Mouse (Mus musculus): Measurements from ENCODE around the gene Cnbp. TPM values are rescaled to one million over a fixed set of nuclear protein-coding genes. Genes with fewer than 3 reads are reported as not detected.

Cnbp gene
- polyA plus RNA-seq, 1 experiment from 2014 or later = 661 TPM

DNA sequence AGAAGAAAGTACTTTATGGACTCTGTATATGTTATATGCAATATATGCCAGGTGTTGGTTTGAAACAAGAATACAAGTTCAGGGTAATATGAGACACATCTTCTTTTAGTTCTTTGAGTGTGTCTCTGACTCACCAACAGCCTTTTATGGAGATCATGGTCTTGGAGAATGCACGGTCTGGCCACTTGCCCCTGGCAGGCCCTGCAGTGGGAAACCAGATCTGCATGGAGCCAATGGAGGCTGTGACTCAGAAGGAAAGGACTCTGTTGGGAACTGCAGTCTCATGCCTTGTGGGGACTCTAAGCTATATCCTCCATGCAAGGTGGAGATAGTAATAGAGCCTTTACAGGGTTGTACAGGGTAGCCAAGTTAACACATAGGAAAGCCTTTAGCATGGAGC lies 24.2 kb upstream of the Cnbp start:
- H3K4me3 ChIP-seq = no peak overlapping the region
- 52% methylated on average over 1 of the region's 1 CpGs for WGBS
- no peak overlapping the region for H3K9ac ChIP-seq
- ATAC-seq (replicated peaks; ENCODE audit: insufficient number of reproducible peaks, insufficient read depth, low FRiP score, low read depth) = no peak
- H3K36me3 ChIP-seq = no peaks in the 10 kb centered on the region
- H3K9me3 ChIP-seq (replicated peaks) = no peaks in the 10 kb centered on the region
- H3K4me2 ChIP-seq = no peak overlapping the region
- H3K4me1 ChIP-seq (replicated peaks) = 0 out of 2 replicates have a peak, but pooled peaks cover 3% of the 10 kb centered on the region
- no peaks in the 10 kb centered on the region for H3K27me3 ChIP-seq
- no peak overlapping the region for H3K27ac ChIP-seq

DNA sequence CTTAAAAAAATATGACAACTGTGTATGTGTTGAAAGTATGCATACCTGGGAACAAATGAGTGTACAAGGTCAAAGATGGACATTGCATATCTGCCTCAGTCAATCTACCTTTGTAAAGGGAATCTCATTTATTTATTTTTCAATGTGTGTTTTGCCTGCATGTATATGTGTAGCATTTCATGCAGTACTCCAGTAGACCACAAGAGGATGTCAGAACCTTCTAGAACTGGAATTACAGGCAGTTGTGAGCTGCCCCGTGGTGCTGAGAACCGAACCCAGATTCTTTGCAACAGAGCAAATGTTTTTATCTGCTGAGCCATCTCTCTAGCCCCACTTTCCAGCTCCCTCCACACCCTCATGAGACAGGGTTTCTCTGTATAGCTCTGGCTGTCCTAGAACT lies 23.1 kb upstream of the Cnbp start:
- no peaks in the 10 kb centered on the region for H3K27me3 ChIP-seq
- H3K4me2 ChIP-seq = no peak overlapping the region
- H3K4me3 ChIP-seq = no peak overlapping the region
- 83% methylated on average over 2 of the region's 2 CpGs for WGBS
- no peak overlapping the region for H3K27ac ChIP-seq
- H3K9me3 ChIP-seq (replicated peaks) = no peaks in the 10 kb centered on the region
- no peak for ATAC-seq (replicated peaks; ENCODE audit: insufficient number of reproducible peaks, insufficient read depth, low FRiP score, low read depth)
- H3K4me1 ChIP-seq (replicated peaks) = peaks cover 6% of the 10 kb centered on the region
- H3K9ac ChIP-seq = no peak overlapping the region
- no peaks in the 10 kb centered on the region for H3K36me3 ChIP-seq

DNA sequence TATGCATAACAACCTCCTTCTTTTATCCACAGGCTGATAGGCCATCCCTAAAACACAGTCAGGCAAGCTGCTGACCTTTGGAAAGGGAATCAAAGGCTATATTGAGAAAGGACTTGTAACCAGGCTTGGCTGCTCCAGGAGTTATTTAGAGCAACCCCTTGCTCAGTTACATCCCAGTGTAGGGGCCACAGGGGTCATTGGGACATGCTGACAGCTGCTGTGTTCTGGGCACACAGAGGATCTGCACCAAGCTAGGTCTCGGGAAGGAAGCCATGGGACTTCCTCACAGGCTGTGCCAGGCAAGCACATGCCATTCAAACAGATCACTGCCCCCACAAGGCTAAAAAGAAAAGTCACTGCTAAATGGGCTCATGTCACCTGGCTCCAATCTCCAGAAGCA lies 22.2 kb upstream of the Cnbp start:
- WGBS = 15% methylated on average over 1 of the region's 1 CpGs
- H3K4me1 ChIP-seq (replicated peaks) = peaks cover 10% of the 10 kb centered on the region
- no peaks in the 10 kb centered on the region for H3K36me3 ChIP-seq
- H3K9ac ChIP-seq = no peak overlapping the region
- H3K4me3 ChIP-seq = no peak overlapping the region
- no peak overlapping the region for H3K27ac ChIP-seq
- ATAC-seq (replicated peaks; ENCODE audit: insufficient number of reproducible peaks, insufficient read depth, low FRiP score, low read depth) = no peak
- no peaks in the 10 kb centered on the region for H3K27me3 ChIP-seq
- no peaks in the 10 kb centered on the region for H3K9me3 ChIP-seq (replicated peaks)
- H3K4me2 ChIP-seq = no peak overlapping the region

DNA sequence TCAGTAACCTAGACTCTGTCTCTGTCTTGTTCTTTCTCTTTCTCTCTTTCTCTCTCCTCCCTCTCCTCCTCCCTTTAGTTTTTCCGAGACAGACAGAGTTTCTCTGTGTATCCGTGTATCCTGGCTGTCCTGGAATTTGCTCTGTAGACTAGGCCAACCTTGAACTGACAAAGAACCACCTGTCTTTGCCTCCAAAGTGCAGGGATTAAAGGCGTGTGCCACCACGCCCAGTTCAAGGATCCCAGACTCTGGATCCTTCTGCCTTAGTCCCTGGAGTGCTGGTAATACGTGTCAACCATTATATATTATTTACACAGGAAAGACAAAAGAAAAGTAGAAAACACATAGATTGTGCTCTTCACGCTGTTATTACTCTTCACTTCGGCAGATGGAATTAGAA lies 20.3 kb upstream of the Cnbp start:
- Histone ChIP-seq H3K9me3 (replicated peaks) (no peaks in the 10 kb centered on the region), H3K4me3 (no peak overlapping the region), H3K9ac (no peak overlapping the region), H3K27ac (no peak overlapping the region), H3K27me3 (no peaks in the 10 kb centered on the region), H3K4me2 (no peak overlapping the region), H3K4me1 (replicated peaks) (peaks cover 10% of the 10 kb centered on the region), H3K36me3 (no peaks in the 10 kb centered on the region)
- no peak for ATAC-seq (replicated peaks; ENCODE audit: insufficient number of reproducible peaks, insufficient read depth, low FRiP score, low read depth)
- WGBS = 87% methylated on average over 7 of the region's 7 CpGs

DNA sequence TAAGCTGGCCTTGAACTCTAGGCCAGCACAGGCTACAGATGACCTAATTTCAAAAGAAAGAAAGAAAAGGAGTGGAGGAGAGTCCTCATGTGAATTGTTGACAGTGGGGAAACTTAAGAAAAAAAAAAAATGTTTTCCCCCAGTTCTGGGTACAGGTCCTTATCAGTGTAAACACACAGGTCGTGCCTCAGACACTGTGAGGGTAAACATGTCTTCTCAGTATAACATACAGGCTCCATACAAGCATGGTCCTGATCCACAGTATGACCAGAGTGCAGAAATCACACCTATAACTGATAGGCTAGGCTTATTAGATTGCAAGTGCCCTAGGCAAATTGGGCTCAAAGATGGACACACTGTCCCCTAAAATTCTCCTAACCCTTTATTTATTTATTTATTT lies 19.5 kb upstream of the Cnbp start:
- Histone ChIP-seq H3K4me1 (replicated peaks) (peaks cover 10% of the 10 kb centered on the region), H3K9me3 (replicated peaks) (no peaks in the 10 kb centered on the region), H3K27ac (no peak overlapping the region), H3K9ac (no peak overlapping the region), H3K4me2 (no peak overlapping the region), H3K27me3 (no peaks in the 10 kb centered on the region), H3K36me3 (no peaks in the 10 kb centered on the region), H3K4me3 (no peak overlapping the region)
- WGBS = 65% methylated on average over 1 of the region's 1 CpGs
- ATAC-seq (replicated peaks; ENCODE audit: insufficient number of reproducible peaks, insufficient read depth, low FRiP score, low read depth) = no peak

DNA sequence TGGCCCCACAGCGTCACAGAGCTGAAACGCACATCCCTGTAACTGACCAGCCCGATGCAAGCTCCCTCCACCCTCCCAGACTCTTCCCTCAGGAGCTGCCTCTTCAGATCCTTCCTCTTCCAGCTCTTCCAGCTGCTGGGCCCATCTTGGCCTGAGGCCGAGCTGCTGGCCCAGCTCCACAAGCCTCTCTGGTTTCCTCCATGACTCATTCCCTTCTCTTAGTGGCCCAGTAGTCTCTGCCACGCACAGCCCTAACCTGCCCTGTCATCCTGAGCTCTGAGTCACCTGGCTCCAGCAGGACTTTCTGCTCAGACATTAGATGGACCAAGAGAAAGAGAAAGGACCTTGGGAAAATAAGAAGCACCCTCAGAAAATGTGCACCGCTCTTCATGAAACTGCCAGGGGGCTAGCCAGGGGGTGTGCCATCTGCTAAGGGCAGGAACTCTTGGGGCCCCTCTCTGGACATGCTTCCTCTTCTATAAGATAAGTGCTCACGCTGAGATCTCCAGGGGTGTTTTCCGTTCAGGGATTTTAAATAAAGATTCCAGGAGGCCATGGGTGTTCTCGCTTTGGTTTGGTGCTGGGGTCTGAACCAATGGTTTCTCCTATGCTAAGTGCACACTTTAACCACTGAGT lies 18.1 kb upstream of the Cnbp start:
- no peak overlapping the region for H3K4me3 ChIP-seq
- peak overlapping the region; percentile 37; the same call in 1 of the 2 replicates for H3K27ac ChIP-seq
- WGBS = 50% methylated on average over 9 of the region's 9 CpGs
- peaks cover 10% of the 10 kb centered on the region for H3K4me1 ChIP-seq (replicated peaks)
- H3K9me3 ChIP-seq (replicated peaks) = no peaks in the 10 kb centered on the region
- H3K27me3 ChIP-seq = no peaks in the 10 kb centered on the region
- H3K36me3 ChIP-seq = no peaks in the 10 kb centered on the region
- ATAC-seq (replicated peaks; ENCODE audit: insufficient number of reproducible peaks, insufficient read depth, low FRiP score, low read depth) = peak; percentile 84
- H3K9ac ChIP-seq = no peak overlapping the region
- peak overlapping the region; percentile 21 for H3K4me2 ChIP-seq

DNA sequence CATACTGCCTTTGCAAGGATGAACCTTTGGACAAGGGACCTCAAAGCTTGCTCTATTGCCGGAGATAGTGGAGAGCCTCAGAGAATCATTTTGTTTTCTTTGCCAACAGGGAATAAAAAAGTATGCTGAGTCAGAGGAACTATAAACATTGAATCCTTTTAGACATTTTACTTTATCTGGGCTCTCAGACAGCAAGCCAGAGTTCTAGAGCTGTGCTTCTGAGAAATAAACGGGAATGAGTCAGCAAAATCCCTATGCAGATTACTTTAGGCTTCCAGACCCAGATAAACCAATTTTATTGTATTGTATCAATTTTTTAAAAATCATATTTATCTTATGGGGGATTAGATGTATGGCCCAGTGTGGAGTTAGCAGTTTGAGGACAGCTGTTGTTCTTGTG lies 16.4 kb upstream of the Cnbp start:
- Histone ChIP-seq H3K4me3 (no peak overlapping the region), H3K9ac (no peak overlapping the region), H3K36me3 (no peaks in the 10 kb centered on the region), H3K4me2 (no peak overlapping the region), H3K9me3 (replicated peaks) (no peaks in the 10 kb centered on the region), H3K27me3 (no peaks in the 10 kb centered on the region), H3K27ac (no peak overlapping the region), H3K4me1 (replicated peaks) (peaks cover 7% of the 10 kb centered on the region)
- WGBS = 56% methylated on average over 2 of the region's 2 CpGs
- ATAC-seq (replicated peaks; ENCODE audit: insufficient number of reproducible peaks, insufficient read depth, low FRiP score, low read depth) = no peak

DNA sequence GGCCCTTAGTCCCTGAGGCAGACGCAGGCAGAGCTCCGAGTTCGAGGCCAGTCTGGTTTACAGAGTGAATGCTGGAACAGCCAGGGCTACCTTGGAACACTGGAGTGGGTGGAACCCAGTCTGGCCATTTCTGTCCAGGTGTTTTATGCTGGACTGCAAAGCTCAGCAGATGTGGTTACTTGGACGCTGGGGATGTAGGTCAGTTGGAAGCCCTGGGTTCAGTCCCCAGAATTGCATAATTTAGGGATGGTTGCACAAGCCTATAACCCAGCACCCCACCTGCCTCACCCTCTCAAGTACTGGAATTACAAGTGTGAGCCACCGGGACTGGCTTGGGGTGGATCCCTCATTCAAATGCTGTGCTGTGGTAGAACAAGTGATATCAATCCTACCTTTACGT lies 15.3 kb upstream of the Cnbp start:
- no peak overlapping the region for H3K27ac ChIP-seq
- no peak overlapping the region for H3K4me3 ChIP-seq
- H3K9ac ChIP-seq = no peak overlapping the region
- no peaks in the 10 kb centered on the region for H3K9me3 ChIP-seq (replicated peaks)
- no peak for ATAC-seq (replicated peaks; ENCODE audit: insufficient number of reproducible peaks, insufficient read depth, low FRiP score, low read depth)
- H3K4me2 ChIP-seq = no peak overlapping the region
- H3K27me3 ChIP-seq = no peaks in the 10 kb centered on the region
- 77% methylated on average over 6 of the region's 6 CpGs for WGBS
- H3K4me1 ChIP-seq (replicated peaks) = peaks cover 7% of the 10 kb centered on the region
- no peaks in the 10 kb centered on the region for H3K36me3 ChIP-seq

DNA sequence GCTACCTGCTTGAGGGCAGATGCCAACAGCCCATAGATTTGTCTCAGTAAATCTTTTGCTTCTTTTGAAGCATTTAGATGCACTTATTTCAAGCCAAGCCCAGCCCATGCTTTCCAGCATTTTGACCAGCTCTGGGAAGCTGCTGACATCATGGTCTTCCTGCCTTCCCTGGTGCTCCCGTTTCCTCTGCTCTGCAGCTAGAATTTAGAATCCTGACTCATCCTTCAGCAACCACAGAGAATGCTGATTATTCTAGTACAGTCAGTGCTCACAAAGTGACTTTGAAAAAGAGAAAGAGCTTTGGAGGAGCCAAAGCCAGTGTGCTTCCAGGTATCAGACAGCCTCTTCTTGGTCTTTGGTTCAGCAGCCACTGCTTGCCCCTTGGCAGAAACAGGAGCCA lies 6.2 kb upstream of the Cnbp start:
- Histone ChIP-seq H3K9me3 (replicated peaks) (no peaks in the 10 kb centered on the region), H3K27me3 (no peaks in the 10 kb centered on the region), H3K9ac (no peak overlapping the region), H3K36me3 (no peaks in the 10 kb centered on the region), H3K27ac (no peak overlapping the region), H3K4me2 (no peak overlapping the region), H3K4me3 (no peak overlapping the region), H3K4me1 (replicated peaks) (no peaks in the 10 kb centered on the region)
- 9% methylated on average over 1 of the region's 1 CpGs for WGBS
- ATAC-seq (replicated peaks; ENCODE audit: insufficient number of reproducible peaks, insufficient read depth, low FRiP score, low read depth) = no peak

DNA sequence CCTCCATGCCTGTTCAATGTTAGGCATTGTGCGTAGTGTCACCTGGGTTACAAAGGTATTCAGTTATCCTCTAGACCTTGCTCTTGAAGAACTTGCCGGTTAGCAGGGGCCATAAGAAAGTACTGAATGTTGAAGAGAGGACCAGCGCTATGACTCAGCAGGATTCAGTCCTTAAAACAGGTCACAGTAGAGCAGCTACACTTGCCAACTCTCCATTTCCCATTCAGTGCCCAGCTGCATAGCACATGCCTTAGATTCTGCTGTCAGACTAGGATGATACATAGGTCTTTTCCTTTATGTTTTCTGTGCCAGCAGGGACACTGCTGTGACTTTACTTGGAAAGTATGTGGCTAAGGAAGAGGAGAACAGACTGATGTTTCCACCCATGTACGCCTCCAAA lies 2.5 kb upstream of the Cnbp start:
- H3K9me3 ChIP-seq (replicated peaks) = no peaks in the 10 kb centered on the region
- no peak overlapping the region for H3K27ac ChIP-seq
- no peak overlapping the region for H3K4me2 ChIP-seq
- peaks cover 13% of the 10 kb centered on the region for H3K4me1 ChIP-seq (replicated peaks)
- H3K27me3 ChIP-seq = no peaks in the 10 kb centered on the region
- H3K4me3 ChIP-seq = no peak overlapping the region
- no peak overlapping the region for H3K9ac ChIP-seq
- ATAC-seq (replicated peaks; ENCODE audit: insufficient number of reproducible peaks, insufficient read depth, low FRiP score, low read depth) = no peak
- WGBS = 74% methylated on average over 4 of the region's 4 CpGs
- no peaks in the 10 kb centered on the region for H3K36me3 ChIP-seq

DNA sequence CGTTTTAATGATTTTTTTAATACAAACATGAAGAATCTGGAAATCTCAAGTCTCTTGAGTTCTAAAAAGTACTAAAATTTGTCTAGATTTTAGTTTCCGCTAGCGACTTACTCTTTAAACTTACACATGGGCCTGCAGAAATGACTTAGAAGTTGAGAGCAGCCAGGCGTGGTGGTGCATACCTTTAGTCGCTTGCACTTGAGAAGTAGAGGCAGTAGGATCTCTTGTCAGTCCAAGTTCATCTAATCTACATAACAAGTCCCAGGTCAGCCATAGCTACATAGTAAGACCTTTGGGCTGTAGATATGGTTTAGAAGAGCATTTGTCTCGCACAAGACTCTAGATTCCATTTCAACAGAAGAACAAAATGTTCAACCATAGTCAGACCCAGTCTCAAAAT lies 965 bp upstream of the Cnbp start:
- no peak for ATAC-seq (replicated peaks; ENCODE audit: insufficient number of reproducible peaks, insufficient read depth, low FRiP score, low read depth)
- no peaks in the 10 kb centered on the region for H3K36me3 ChIP-seq
- no peaks in the 10 kb centered on the region for H3K9me3 ChIP-seq (replicated peaks)
- peaks cover 26% of the 10 kb centered on the region for H3K4me1 ChIP-seq (replicated peaks)
- H3K4me3 ChIP-seq = no peak overlapping the region
- peak overlapping the region; percentile 86; the same call in 1 of the 2 replicates for H3K4me2 ChIP-seq
- no peaks in the 10 kb centered on the region for H3K27me3 ChIP-seq
- no peak overlapping the region for H3K9ac ChIP-seq
- H3K27ac ChIP-seq = no peak overlapping the region
- WGBS = 76% methylated on average over 6 of the region's 6 CpGs

DNA sequence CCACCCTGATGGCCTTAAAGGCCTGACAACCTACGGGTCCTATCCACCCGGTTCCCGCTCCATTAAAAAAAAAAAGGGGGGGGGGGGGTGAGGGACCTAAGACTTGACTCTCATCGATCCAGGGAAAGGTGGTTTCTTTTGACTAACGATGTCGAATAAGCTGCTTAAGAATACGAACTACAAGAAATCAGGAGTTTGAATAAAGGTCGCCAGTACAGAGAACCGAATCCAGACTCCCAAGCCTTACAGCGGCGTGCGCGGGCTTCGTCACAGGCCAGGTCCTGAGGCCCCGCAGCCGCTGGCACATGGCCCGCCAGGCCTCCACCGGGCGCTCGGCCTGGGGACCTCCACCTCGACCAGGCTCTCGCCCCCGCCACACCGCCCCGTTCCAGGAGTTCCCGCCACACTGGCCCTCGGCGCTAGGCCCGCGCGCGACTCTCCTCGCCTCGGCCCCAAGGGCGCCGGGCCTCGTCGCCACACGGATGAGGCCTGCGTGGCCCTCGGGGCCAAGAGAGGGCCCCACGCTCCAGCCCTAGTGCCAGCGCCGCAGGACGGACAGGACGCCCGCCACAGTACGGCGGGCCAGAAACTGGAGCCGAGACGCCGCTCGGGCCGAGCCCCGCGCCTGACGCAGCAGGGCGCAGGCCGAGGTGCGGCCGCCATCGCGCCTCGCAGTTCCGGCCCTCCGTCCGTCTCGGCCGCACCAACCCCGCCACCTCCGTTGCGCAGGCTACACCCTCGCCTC lies 579 bp downstream of the Cnbp start:
- WGBS = under 1% methylated on average over 73 of the region's 73 CpGs
- peak overlapping the region; percentile 79 for H3K4me3 ChIP-seq
- peaks cover 28% of the 10 kb centered on the region for H3K4me1 ChIP-seq (replicated peaks)
- ATAC-seq (replicated peaks; ENCODE audit: insufficient number of reproducible peaks, insufficient read depth, low FRiP score, low read depth) = peak; percentile 72
- peak overlapping the region; percentile 86 for H3K4me2 ChIP-seq
- H3K36me3 ChIP-seq = peaks cover 3% of the 10 kb centered on the region
- peak overlapping the region; percentile 96 for H3K9ac ChIP-seq
- no peaks in the 10 kb centered on the region for H3K9me3 ChIP-seq (replicated peaks)
- H3K27me3 ChIP-seq = no peaks in the 10 kb centered on the region
- peak overlapping the region; percentile 90 for H3K27ac ChIP-seq

Data from heart, embryonic 15.5 days (tissue).